11 mouse cellular contexts compared by ENCODE assay signal in the genomic region with DNA sequence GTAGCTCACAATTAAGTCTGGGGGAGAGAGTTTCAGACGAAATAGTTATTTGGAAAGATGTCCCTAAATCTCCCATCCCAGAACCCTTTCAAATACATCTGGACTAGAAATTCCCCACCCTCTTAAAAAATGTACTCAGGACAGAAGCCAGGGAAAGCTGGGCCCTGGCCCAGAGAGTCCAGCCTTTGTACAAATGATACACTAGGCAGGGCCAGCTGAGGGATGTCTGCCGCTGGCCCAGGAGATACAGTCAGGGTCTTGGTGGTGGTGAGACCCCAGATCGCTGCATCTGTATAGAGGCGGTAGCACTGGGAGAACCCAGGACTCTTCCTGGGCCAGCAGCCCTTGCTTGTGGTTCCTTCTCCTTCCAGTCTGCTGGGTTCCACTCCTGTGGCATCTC. TPM values are rescaled to one million over a fixed set of nuclear protein-coding genes. Genes with fewer than 3 reads are reported as not detected.
A peak's percentile ranks its signal among the peaks of the same experiment; 100 is the strongest.
DNase-seq lines count a peak whose midpoint lies in the region; ATAC-seq lines count a peak whose summit lies in the region.
"Had no signal": no experiment of that assay in that cellular context is flagged by ENCODE, and none has a peak within 500 bp of the region (broad histone marks: within the 10 kb centered on the region; RNA-seq: fewer than 3 reads in every experiment).

No protein-coding gene starts in this region.

- no peaks in the 10 kb centered on the region for H3K27me3 ChIP-seq in limb, embryonic 10.5 days (ENCODE audit: low read depth, poor library complexity, severe bottlenecking)
- no peaks in the 10 kb centered on the region for H3K27me3 ChIP-seq in stomach, embryonic 16.5 days (ENCODE audit: control insufficient read depth, insufficient read depth, low read length)

- ATAC-seq in stomach, embryonic 16.5 days (ENCODE audit: insufficient read depth, low FRiP score) = peak; percentile 72
- no peak for ATAC-seq in erythroblast, adult 5-6 weeks (replicated peaks; ENCODE audit: low FRiP score, poor library complexity, severe bottlenecking)

- peak overlapping the region; percentile 32; the same call in 1 of the 2 replicates for H3K9ac ChIP-seq in stomach, embryonic 16.5 days (ENCODE audit: low read length)
- H3K9ac ChIP-seq: liver, embryonic 14.5 days had no signal

- peaks cover 8% of the 10 kb centered on the region; the same call in 1 of the 2 replicates for H3K4me1 ChIP-seq in limb, embryonic 10.5 days
- H3K4me1 ChIP-seq in stomach, embryonic 16.5 days (ENCODE audit: control insufficient read depth, insufficient read depth, low read length) = peaks cover 15% of the 10 kb centered on the region; the same call in 1 of the 2 replicates

- H3K4me2 ChIP-seq in stomach, embryonic 16.5 days (ENCODE audit: low read depth, low read length) = no peak overlapping the region

- no peaks in the 10 kb centered on the region for H3K36me3 ChIP-seq in limb, embryonic 10.5 days
- no peaks in the 10 kb centered on the region for H3K36me3 ChIP-seq in stomach, embryonic 16.5 days (ENCODE audit: control insufficient read depth, insufficient read depth, low read length)

- DNase-seq in urinary bladder, postnatal 14 days (ENCODE audit: low spot score) = peak; percentile 62
- DNase-seq in urinary bladder, postnatal 25 days (ENCODE audit: low spot score) = no peak
- DNase-seq in heart, adult 9 months (ENCODE audit: low spot score in 2 of 2) = peak; percentile 62 to 70
- peak; percentile 14 for DNase-seq in limb, embryonic 10.5 days (ENCODE audit: low spot score)
- no peak for DNase-seq in layer of hippocampus, adult 9-11 months
- DNase-seq in cerebellum, adult 9-10 months = no peak
- DNase-seq: cerebellum, adult 9-11 months had no signal

- H3K27ac ChIP-seq in limb, embryonic 10.5 days = no peak overlapping the region
- peak overlapping the region; percentile 95 for H3K27ac ChIP-seq in stomach, embryonic 16.5 days (ENCODE audit: low read length)
- H3K27ac ChIP-seq: liver, embryonic 14.5 days had no signal

- 88% methylated on average over 4 of the region's 4 CpGs for WGBS in limb, embryonic 10.5 days
- WGBS in stomach, embryonic 16.5 days = 56% methylated on average over 4 of the region's 4 CpGs

- H3K4me3 ChIP-seq in limb, embryonic 10.5 days = no peak overlapping the region
- H3K4me3 ChIP-seq in stomach, embryonic 16.5 days (replicated peaks; ENCODE audit: low read length) = no peak overlapping the region

- no peaks in the 10 kb centered on the region for H3K9me3 ChIP-seq in limb, embryonic 10.5 days (replicated peaks)
- H3K9me3 ChIP-seq in stomach, embryonic 16.5 days (replicated peaks; ENCODE audit: control insufficient read depth, low read length) = no peaks in the 10 kb centered on the region

RNA-seq across cellular contexts. Expression of gene Col6a2, which starts 20.6 kb away (rescaled TPM):
- 5.5 and 9.5 TPM in 2 replicates for polyA plus RNA-seq in limb, embryonic 10.5 days (2016; fragmentation: Nextera tagmentation; extraction: Ambion mirVana)
- polyA plus RNA-seq in stomach, embryonic 16.5 days (2015; fragmentation: Nextera tagmentation; extraction: Ambion mirVana) = 263 and 287 TPM in 2 replicates
- 0.84 TPM in 1 of 2 replicates, not detected in the other for total RNA-seq in erythroblast, adult 5-6 weeks (2015; ENCODE audit: low replicate concordance)
- total RNA-seq in erythroblast, adult 5-6 weeks (2017; ENCODE audit: low replicate concordance) = 0.14 TPM in 1 of 2 replicates, not detected in the other
- total RNA-seq: monocyte, adult 5-6 weeks had no signal

Comparison
In these comparisons a context has a peak if more than half of its experiments do, and no peak if none do; other contexts are left out.
1. DNase-seq: peak in urinary bladder, postnatal 14 days (single experiment), heart, adult 9 months (2 of 2) and limb, embryonic 10.5 days (single experiment); none in urinary bladder, postnatal 25 days (single experiment), layer of hippocampus, adult 9-11 months (single experiment) and cerebellum, adult 9-10 months (single experiment).
2. RNA of gene Col6a2, which starts 20.6 kb away (polyA plus RNA-seq): 263 to 287 TPM in stomach, embryonic 16.5 days; 5.5 to 9.5 TPM in limb, embryonic 10.5 days; every median in the first group is over 10 times any median in the second.